Comparison of ENCODE assay signal across 21 mouse cellular contexts in genomic region chr2:64181336-64181735, GRCm38 (mm10).
DNase-seq lines count a peak whose midpoint lies in the region; ATAC-seq and TF ChIP-seq lines count a peak whose summit lies in the region.
"Had no signal": no experiment of that assay in that cellular context is flagged by ENCODE, and none has a peak within 500 bp of the region (broad histone marks: within the 10 kb centered on the region; RNA-seq: fewer than 3 reads in every experiment).

No protein-coding gene starts in this region.

- no peaks in the 10 kb centered on the region for H3K27me3 ChIP-seq in liver, adult 2 months (ENCODE audit: control insufficient read depth, insufficient read depth, low read length)
- H3K27me3 ChIP-seq in liver, embryonic 11.5 days (replicated peaks; ENCODE audit: control insufficient read depth, insufficient read depth, low read length): no peaks in the 10 kb centered on the region
- H3K27me3 ChIP-seq in myocyte (ENCODE audit: control insufficient read depth, insufficient read depth, insufficient read length): no peaks in the 10 kb centered on the region
- H3K27me3 ChIP-seq: embryonic facial prominence, embryonic 13.5 days; embryonic facial prominence, embryonic 15.5 days; forebrain, embryonic 13.5 days; forebrain, embryonic 15.5 days; Patski had no signal

- no peaks in the 10 kb centered on the region for H3K9me3 ChIP-seq in liver, embryonic 11.5 days (ENCODE audit: control insufficient read depth, low read length)
- H3K9me3 ChIP-seq: embryonic facial prominence, embryonic 13.5 days; embryonic facial prominence, embryonic 15.5 days; forebrain, embryonic 13.5 days; forebrain, embryonic 15.5 days had no signal

- no peak overlapping the region for H3K27ac ChIP-seq in liver, adult 2 months (replicated peaks; ENCODE audit: insufficient read depth, low read depth, low read length)
- no peak overlapping the region for H3K27ac ChIP-seq in liver, embryonic 11.5 days (ENCODE audit: low read depth, low read length)
- H3K27ac ChIP-seq: embryonic facial prominence, embryonic 13.5 days; embryonic facial prominence, embryonic 15.5 days; forebrain, embryonic 13.5 days; forebrain, embryonic 15.5 days had no signal

- peak; percentile 16 for DNase-seq in liver, adult 2 months (ENCODE audit: extremely low read depth, low read depth, low spot score)
- DNase-seq in liver, embryonic 11.5 days (ENCODE audit: low spot score): no peak
- peak; percentile 65 for DNase-seq in adipocyte (ENCODE audit: low spot score)
- no peak for DNase-seq in adrenal gland, adult 8-10 months
- DNase-seq: adrenal gland, postnatal 10 days; adrenal gland, postnatal 25 days; cerebellum, adult 11 months; cerebellum, adult 18-20 months; cerebellum, adult 8-10 months; cerebellum, adult 9-11 months; cerebellum, postnatal 14 days; cerebellum, postnatal 36 days; embryo, embryonic 11 days; forebrain, postnatal 0 days had no signal

- TF ChIP-seq POLR2A in liver, adult 2 months (IDR thresholded peaks at IDR 0.05; ENCODE audit: extremely low read depth, insufficient read depth, low read length): no peak
- no peak for TF ChIP-seq POLR2A in myocyte (IDR thresholded peaks at IDR 0.05; ENCODE audit: insufficient read length, low read depth)

- H3ac ChIP-seq in myocyte (ENCODE audit: control insufficient read depth, insufficient read length): no peak overlapping the region

- H3K4me1 ChIP-seq in liver, adult 2 months (ENCODE audit: control insufficient read depth, insufficient read depth, low read length): no peaks in the 10 kb centered on the region
- H3K4me1 ChIP-seq in liver, embryonic 11.5 days (replicated peaks; ENCODE audit: control insufficient read depth, insufficient read depth, low read length): no peaks in the 10 kb centered on the region
- H3K4me1 ChIP-seq: embryonic facial prominence, embryonic 13.5 days; embryonic facial prominence, embryonic 15.5 days; forebrain, embryonic 13.5 days; forebrain, embryonic 15.5 days had no signal

- WGBS in liver, adult 2 months: 58% methylated on average over 2 of the region's 2 CpGs
- WGBS in liver, embryonic 11.5 days: 77% methylated on average over 2 of the region's 2 CpGs

- ATAC-seq in liver, embryonic 11.5 days (replicated peaks; ENCODE audit: low FRiP score): no peak
- ATAC-seq in activated CD4-positive, CD25-positive, alpha-beta regulatory T cell, adult 4 months: no peak
- ATAC-seq: forebrain, embryonic 13.5 days; forebrain, embryonic 15.5 days; forebrain, postnatal 0 days; Patski had no signal

- no peak for TF ChIP-seq CTCF in liver, adult 2 months (IDR thresholded peaks at IDR 0.05; ENCODE audit: low read depth, low read length)

- no peak overlapping the region for H3K9ac ChIP-seq in liver, adult 2 months (ENCODE audit: low read depth, low read length)
- no peak overlapping the region for H3K9ac ChIP-seq in liver, embryonic 11.5 days (ENCODE audit: low read depth, low read length)
- H3K9ac ChIP-seq: embryonic facial prominence, embryonic 13.5 days; embryonic facial prominence, embryonic 15.5 days; forebrain, embryonic 13.5 days; forebrain, embryonic 15.5 days; forebrain, postnatal 0 days had no signal

- no peak overlapping the region for H3K4me2 ChIP-seq in liver, embryonic 11.5 days
- H3K4me2 ChIP-seq in myocyte (ENCODE audit: low read depth): no peak overlapping the region
- H3K4me2 ChIP-seq: embryonic facial prominence, embryonic 13.5 days; embryonic facial prominence, embryonic 15.5 days; forebrain, embryonic 13.5 days; forebrain, embryonic 15.5 days had no signal

- H3K36me3 ChIP-seq in liver, adult 2 months (ENCODE audit: control insufficient read depth, insufficient read depth, low read length): no peaks in the 10 kb centered on the region
- no peaks in the 10 kb centered on the region for H3K36me3 ChIP-seq in liver, embryonic 11.5 days (ENCODE audit: control insufficient read depth, insufficient read depth, low read length)
- H3K36me3 ChIP-seq in myocyte (ENCODE audit: control insufficient read depth, insufficient read depth): no peaks in the 10 kb centered on the region
- H3K36me3 ChIP-seq: embryonic facial prominence, embryonic 13.5 days; embryonic facial prominence, embryonic 15.5 days; forebrain, embryonic 15.5 days had no signal

- H3K79me2 ChIP-seq in liver, adult 2 months (ENCODE audit: control insufficient read depth, insufficient read depth, low read length): no peaks in the 10 kb centered on the region
- no peaks in the 10 kb centered on the region for H3K79me2 ChIP-seq in myocyte (ENCODE audit: control insufficient read depth, insufficient read depth)

- H3K4me3 ChIP-seq in liver, adult 2 months (ENCODE audit: insufficient read depth, low read depth, low read length): no peak overlapping the region
- no peak overlapping the region for H3K4me3 ChIP-seq in liver, embryonic 11.5 days (ENCODE audit: low read depth, low read length)
- H3K4me3 ChIP-seq in myocyte: no peak overlapping the region
- H3K4me3 ChIP-seq: embryonic facial prominence, embryonic 13.5 days; embryonic facial prominence, embryonic 15.5 days; forebrain, embryonic 13.5 days; forebrain, embryonic 15.5 days had no signal

TF ChIP-seq in myocyte, 11 proteins besides CTCF, POLR2A, EP300 and RAD21:
- TF ChIP-seq CEBPB (IDR thresholded peaks at IDR 0.05; ENCODE audit: insufficient read depth, poor library complexity, severe bottlenecking) (0 out of 2 replicates have a peak, but pooled peaks have one; percentile 11), MYOG (IDR thresholded peaks at IDR 0.05; ENCODE audit: control insufficient read depth in 1 of 3, insufficient read depth in 1 of 3, insufficient read length in 2 of 3, low read depth in 2 of 3) (no peak)

Comparison
In these comparisons a context has a peak if more than half of its experiments do, and no peak if none do; other contexts are left out.
1. DNase-seq: peak in liver, adult 2 months (single experiment) and adipocyte (single experiment); none in liver, embryonic 11.5 days (single experiment) and adrenal gland, adult 8-10 months (single experiment).